Mouse (Mus musculus) forebrain, embryonic 15.5 days (tissue): Measurements from ENCODE around the gene Ptprm. TPM values are rescaled to one million over a fixed set of nuclear protein-coding genes. Genes with fewer than 3 reads are reported as not detected.

ENCODE experiments used
- ATAC-seq: fragments of 200-750 bp; cut with Nextera tagmentation; replicated peaks from 2 replicates; pipeline ENCODE4 v1.8.0; 2017; ENCODE audit warnings: mild to moderate bottlenecking, moderate TSS enrichment, moderate library complexity
- H3K27ac ChIP-seq: fragments of 300-500 bp; sonication (generic); replicated peaks from 2 replicates; pipeline ENCODE4 v1.5.1; 2015; ENCODE audit warnings: mild to moderate bottlenecking, inconsistent platforms
- H3K27me3 ChIP-seq: fragments of 300-500 bp; sonication (generic); 2 replicates; pipeline ENCODE4 v1.6.1; 2015; ENCODE audit warnings: inconsistent platforms
- H3K36me3 ChIP-seq: fragments of 300-500 bp; sonication (generic); 2 replicates; pipeline ENCODE4 v1.6.1; 2015; ENCODE audit warnings: mild to moderate bottlenecking, inconsistent platforms
- H3K4me1 ChIP-seq: fragments of 300-500 bp; sonication (generic); 2 replicates; pipeline ENCODE4 v1.6.1; 2015; ENCODE audit warnings: inconsistent platforms
- H3K4me2 ChIP-seq: fragments of 300-500 bp; sonication (generic); replicated peaks from 2 replicates; pipeline ENCODE4 v1.6.1; 2015; ENCODE audit warnings: mild to moderate bottlenecking, inconsistent platforms
- H3K4me3 ChIP-seq: fragments of 300-500 bp; sonication (generic); 2 replicates; pipeline ENCODE4 v1.5.1; 2015; ENCODE audit warnings: mild to moderate bottlenecking, inconsistent platforms
- H3K9ac ChIP-seq: fragments of 300-500 bp; sonication (generic); replicated peaks from 2 replicates; pipeline ENCODE4 v1.6.1; 2015; ENCODE audit warnings: mild to moderate bottlenecking, inconsistent platforms
- H3K9me3 ChIP-seq: fragments of 300-500 bp; sonication (generic); 2 replicates; pipeline ENCODE4 v1.6.1; 2016; ENCODE audit warnings: inconsistent platforms
- WGBS: fragments of 180-500 bp; shearing (Covaris S2); methylation state at CpG from one replicate; pipeline ENCODE4 v1.1.7; 2015; ENCODE audit warnings: mixed read lengths; 5-methylcytosine and 5-hydroxymethylcytosine counted together
- polyA plus RNA-seq: library from polyadenylated mRNA; unstranded; fragments of >200 nt; fragmentation: Nextera tagmentation; extraction: Ambion mirVana; gene quantifications from 2 replicates; pipeline ENCODE4 v1.2.1, GENCODE M21; 2015

Gene Ptprm
- polyA plus RNA-seq, 1 experiment from 2014 or later: 10.7 TPM

- WGBS: 67% methylated on average over 5 of the region's 5 CpGs
- Histone ChIP-seq H3K4me2 (no peak overlapping the region), H3K36me3 (no peaks in the 10 kb centered on the region), H3K4me1 (no peaks in the 10 kb centered on the region), H3K27me3 (0 out of 2 replicates have a peak, but pooled peaks cover 3% of the 10 kb centered on the region), H3K27ac (no peak overlapping the region), H3K4me3 (no peak overlapping the region), H3K9ac (no peak overlapping the region), H3K9me3 (no peaks in the 10 kb centered on the region)
- no peak for ATAC-seq
Observed at GRCm38 (mm10) chr17:66809786-66810185, 544.5 kb downstream of the Ptprm start.

GRCm38 (mm10) chr17:66808186-66808585 is 546.1 kb downstream of the Ptprm start:
- 70% methylated on average over 8 of the region's 8 CpGs for WGBS
- Histone ChIP-seq H3K36me3 (no peaks in the 10 kb centered on the region), H3K9ac (no peak overlapping the region)

GRCm38 (mm10) chr17:66801831-66802687 is 552.2 kb downstream of the Ptprm start:
- Histone ChIP-seq H3K36me3 (no peaks in the 10 kb centered on the region), H3K27me3 (no peaks in the 10 kb centered on the region), H3K9ac (no peak overlapping the region), H3K27ac (0 out of 2 replicates have a peak overlapping the region, but pooled peaks have one; percentile 39), H3K9me3 (no peaks in the 10 kb centered on the region), H3K4me2 (no peak overlapping the region), H3K4me1 (peaks cover 4% of the 10 kb centered on the region), H3K4me3 (no peak overlapping the region)
- 20% methylated on average over 10 of the region's 10 CpGs for WGBS
- ATAC-seq: peak; percentile 53; the same call in 1 of the 2 replicates

More at GRCm38 (mm10) chr17:66808186-66808585, 546.1 kb downstream of the Ptprm start:
- Histone ChIP-seq H3K9me3 (no peaks in the 10 kb centered on the region), H3K4me1 (no peaks in the 10 kb centered on the region), H3K27me3 (no peaks in the 10 kb centered on the region), H3K4me3 (no peak overlapping the region), H3K27ac (no peak overlapping the region), H3K4me2 (no peak overlapping the region)
- ATAC-seq: no peak

- Histone ChIP-seq H3K9me3 (no peaks in the 10 kb centered on the region), H3K4me3 (no peak overlapping the region), H3K36me3 (no peaks in the 10 kb centered on the region), H3K4me2 (no peak overlapping the region), H3K27me3 (no peaks in the 10 kb centered on the region), H3K9ac (no peak overlapping the region), H3K27ac (no peak overlapping the region), H3K4me1 (peaks cover 4% of the 10 kb centered on the region)
- no peak for ATAC-seq
- 98% methylated on average over 6 of the region's 6 CpGs for WGBS
Observed at GRCm38 (mm10) chr17:66800231-66800630, 554.0 kb downstream of the Ptprm start.

GRCm38 (mm10) chr17:66786166-66786565 is 568.1 kb downstream of the Ptprm start:
- Histone ChIP-seq H3K27ac (no peak overlapping the region), H3K27me3 (no peaks in the 10 kb centered on the region), H3K4me2 (no peak overlapping the region), H3K4me1 (peaks cover 16% of the 10 kb centered on the region; the same call in 1 of the 2 replicates), H3K4me3 (no peak overlapping the region), H3K36me3 (no peaks in the 10 kb centered on the region), H3K9ac (no peak overlapping the region), H3K9me3 (no peaks in the 10 kb centered on the region)
- WGBS: 20% methylated on average over 12 of the region's 12 CpGs
- ATAC-seq: no peak

- no peaks in the 10 kb centered on the region for H3K9me3 ChIP-seq
- no peak for ATAC-seq
- H3K36me3 ChIP-seq: no peaks in the 10 kb centered on the region
- peaks cover 16% of the 10 kb centered on the region; the same call in 1 of the 2 replicates for H3K4me1 ChIP-seq
- no peaks in the 10 kb centered on the region for H3K27me3 ChIP-seq
- no peak overlapping the region for H3K9ac ChIP-seq
- H3K27ac ChIP-seq: no peak overlapping the region
- WGBS: 84% methylated on average over 11 of the region's 11 CpGs
- no peak overlapping the region for H3K4me2 ChIP-seq
- no peak overlapping the region for H3K4me3 ChIP-seq
Observed at GRCm38 (mm10) chr17:66785586-66785985, 568.7 kb downstream of the Ptprm start.

- no peak overlapping the region for H3K4me2 ChIP-seq
- no peak overlapping the region for H3K4me3 ChIP-seq
- no peak for ATAC-seq
- H3K9me3 ChIP-seq: no peaks in the 10 kb centered on the region
- H3K27me3 ChIP-seq: no peaks in the 10 kb centered on the region
- H3K4me1 ChIP-seq: peaks cover 16% of the 10 kb centered on the region; the same call in 1 of the 2 replicates
- no peak overlapping the region for H3K9ac ChIP-seq
- H3K27ac ChIP-seq: no peak overlapping the region
- H3K36me3 ChIP-seq: no peaks in the 10 kb centered on the region
- 56% methylated on average over 4 of the region's 4 CpGs for WGBS
Observed at GRCm38 (mm10) chr17:66783601-66784000, 570.7 kb downstream of the Ptprm start.

- Histone ChIP-seq H3K9me3 (no peaks in the 10 kb centered on the region), H3K4me3 (no peak overlapping the region), H3K4me1 (peaks cover 16% of the 10 kb centered on the region; the same call in 1 of the 2 replicates), H3K4me2 (no peak overlapping the region), H3K27ac (no peak overlapping the region), H3K27me3 (no peaks in the 10 kb centered on the region), H3K36me3 (no peaks in the 10 kb centered on the region), H3K9ac (no peak overlapping the region)
- 39% methylated on average over 10 of the region's 10 CpGs for whole genome bisulfite sequencing
- ATAC-seq: peak; percentile 51
Observed at GRCm38 (mm10) chr17:66783075-66783492, 571.2 kb downstream of the Ptprm start.

GRCm38 (mm10) chr17:66781910-66782309 is 572.3 kb downstream of the Ptprm start:
- H3K4me2 ChIP-seq: no peak overlapping the region
- no peaks in the 10 kb centered on the region for H3K27me3 ChIP-seq
- no peak overlapping the region for H3K4me3 ChIP-seq
- no peak for ATAC-seq
- no peak overlapping the region for H3K9ac ChIP-seq
- no peaks in the 10 kb centered on the region for H3K9me3 ChIP-seq
- WGBS: 75% methylated on average over 3 of the region's 3 CpGs
- no peak overlapping the region for H3K27ac ChIP-seq
- H3K4me1 ChIP-seq: peaks cover 16% of the 10 kb centered on the region; the same call in 1 of the 2 replicates
- H3K36me3 ChIP-seq: no peaks in the 10 kb centered on the region

GRCm38 (mm10) chr17:66779026-66779425 is 575.2 kb downstream of the Ptprm start:
- 82% methylated on average over 1 of the region's 1 CpGs for WGBS

GRCm38 (mm10) chr17:66769365-66770363 is 584.6 kb downstream of the Ptprm start:
- Histone ChIP-seq H3K9me3 (no peaks in the 10 kb centered on the region), H3K4me3 (no peak overlapping the region), H3K27me3 (no peaks in the 10 kb centered on the region), H3K36me3 (no peaks in the 10 kb centered on the region), H3K27ac (no peak overlapping the region), H3K9ac (no peak overlapping the region), H3K4me2 (no peak overlapping the region), H3K4me1 (peaks cover 4% of the 10 kb centered on the region; the same call in 1 of the 2 replicates)
- ATAC-seq: no peak
- 80% methylated on average over 14 of the region's 14 CpGs for WGBS

More at GRCm38 (mm10) chr17:66779026-66779425, 575.2 kb downstream of the Ptprm start:
- Histone ChIP-seq H3K9ac (no peak overlapping the region), H3K27ac (no peak overlapping the region), H3K4me1 (peaks cover 16% of the 10 kb centered on the region; the same call in 1 of the 2 replicates), H3K27me3 (no peaks in the 10 kb centered on the region), H3K4me2 (no peak overlapping the region), H3K36me3 (no peaks in the 10 kb centered on the region), H3K4me3 (no peak overlapping the region), H3K9me3 (no peaks in the 10 kb centered on the region)
- ATAC-seq: no peak
